Mouse (Mus musculus): ENCODE data around the gene Osbpl9.

The Osbpl9 gene

DNA sequence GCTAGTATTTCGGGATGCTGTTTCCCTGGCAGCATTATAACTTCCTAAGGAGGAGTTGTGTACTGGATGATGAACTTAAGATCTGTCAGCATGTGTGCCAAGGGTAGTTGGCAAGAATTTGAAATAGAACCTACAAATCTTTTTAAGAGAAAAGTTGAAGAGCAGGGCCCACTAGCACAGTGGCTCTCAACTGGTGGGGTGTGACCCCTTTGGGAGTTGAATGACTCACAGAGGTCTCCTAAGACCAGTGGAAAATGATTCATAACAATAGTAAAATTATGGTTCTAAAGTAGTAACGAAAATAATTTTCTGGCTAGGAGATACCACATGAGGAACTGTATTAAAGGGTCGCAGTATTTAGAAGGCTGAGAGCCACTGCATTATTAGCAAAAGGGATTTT lies 67.1 kb downstream of the Osbpl9 start:
- no peak for DNase-seq (ENCODE audit: low read depth, low spot score)

- DNase-seq (ENCODE audit: low read depth, low spot score) = no peak
These were observed 70.7 kb downstream of the Osbpl9 start for GRCm38 (mm10) chr4:109131256-109131872.

DNA sequence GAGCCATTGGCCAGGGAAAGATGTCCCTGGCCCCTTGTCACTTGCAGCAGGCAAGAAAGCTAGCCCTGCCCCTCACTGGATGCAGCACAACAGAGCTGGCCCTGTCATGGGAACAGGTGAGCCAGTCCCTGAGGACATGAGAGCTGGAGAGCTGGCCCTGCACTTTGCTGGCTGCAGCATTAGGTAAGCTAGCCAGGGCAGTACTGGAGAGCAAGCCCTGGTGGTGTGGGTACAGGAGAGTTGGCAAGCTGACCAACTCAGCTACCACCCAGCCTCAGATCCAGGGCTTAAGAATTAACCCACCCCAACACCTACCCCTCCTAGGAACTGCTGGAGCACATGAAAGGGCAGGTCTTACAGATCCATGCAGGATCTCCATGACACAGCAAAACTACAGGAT lies 73.1 kb downstream of the Osbpl9 start:
- DNase-seq (ENCODE audit: low read depth, low spot score) = no peak

DNA sequence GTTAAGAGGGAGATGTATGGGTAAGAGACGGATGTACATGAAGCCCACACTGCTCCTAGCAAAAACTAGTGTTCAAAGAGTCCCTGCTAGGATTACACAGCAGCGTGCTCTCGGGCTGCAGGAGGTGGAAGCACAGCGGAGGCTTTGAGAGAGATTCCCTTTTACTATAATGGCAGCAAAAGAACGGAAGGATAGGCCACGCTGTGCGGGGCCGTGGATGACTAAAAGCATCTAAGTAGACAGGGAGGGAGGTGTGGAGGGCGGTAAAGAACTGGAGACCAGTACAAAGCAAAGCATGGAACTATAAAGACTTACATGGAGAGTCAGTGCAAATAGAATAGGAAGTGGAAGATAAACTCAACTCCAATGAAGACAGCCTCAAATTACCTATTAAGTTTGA lies 74.1 kb downstream of the Osbpl9 start:
- DNase-seq (ENCODE audit: low read depth, low spot score) = no peak

- DNase-seq (ENCODE audit: low read depth, low spot score) = no peak
These were observed 75.1 kb downstream of the Osbpl9 start for GRCm38 (mm10) chr4:109126834-109127564.

DNA sequence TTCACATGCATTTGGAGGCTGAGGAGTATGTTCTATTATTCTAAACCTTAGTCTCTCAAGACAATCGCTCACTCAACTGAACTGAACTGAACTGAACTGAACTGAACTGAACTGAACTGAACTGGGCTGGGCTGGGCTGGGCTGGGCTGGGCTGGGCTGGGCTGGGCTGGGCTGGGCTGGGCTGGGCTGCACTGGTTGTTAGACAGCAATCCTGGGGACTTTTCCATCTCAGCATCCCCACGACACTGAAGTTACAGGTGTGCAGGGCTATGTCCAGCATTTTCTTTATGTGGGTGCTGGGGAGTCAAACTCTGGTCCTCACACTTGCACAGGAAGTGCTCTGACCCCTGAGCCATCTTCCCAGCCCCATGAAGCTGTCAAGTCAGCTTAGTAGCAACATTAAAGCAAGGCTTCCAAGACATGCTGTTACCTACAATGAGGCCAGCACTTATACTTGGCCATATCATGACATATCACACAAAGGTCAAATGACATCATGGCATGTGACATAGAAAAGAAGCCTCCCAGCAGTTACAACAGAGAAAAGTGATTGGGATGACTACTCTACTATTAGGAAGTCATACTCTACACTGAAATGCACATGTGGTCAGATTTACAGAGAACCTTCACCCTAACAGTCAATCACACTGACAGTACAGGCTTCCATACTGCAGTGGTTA lies 76.2 kb downstream of the Osbpl9 start:
- DNase-seq (ENCODE audit: low read depth, low spot score) = no peak

DNA sequence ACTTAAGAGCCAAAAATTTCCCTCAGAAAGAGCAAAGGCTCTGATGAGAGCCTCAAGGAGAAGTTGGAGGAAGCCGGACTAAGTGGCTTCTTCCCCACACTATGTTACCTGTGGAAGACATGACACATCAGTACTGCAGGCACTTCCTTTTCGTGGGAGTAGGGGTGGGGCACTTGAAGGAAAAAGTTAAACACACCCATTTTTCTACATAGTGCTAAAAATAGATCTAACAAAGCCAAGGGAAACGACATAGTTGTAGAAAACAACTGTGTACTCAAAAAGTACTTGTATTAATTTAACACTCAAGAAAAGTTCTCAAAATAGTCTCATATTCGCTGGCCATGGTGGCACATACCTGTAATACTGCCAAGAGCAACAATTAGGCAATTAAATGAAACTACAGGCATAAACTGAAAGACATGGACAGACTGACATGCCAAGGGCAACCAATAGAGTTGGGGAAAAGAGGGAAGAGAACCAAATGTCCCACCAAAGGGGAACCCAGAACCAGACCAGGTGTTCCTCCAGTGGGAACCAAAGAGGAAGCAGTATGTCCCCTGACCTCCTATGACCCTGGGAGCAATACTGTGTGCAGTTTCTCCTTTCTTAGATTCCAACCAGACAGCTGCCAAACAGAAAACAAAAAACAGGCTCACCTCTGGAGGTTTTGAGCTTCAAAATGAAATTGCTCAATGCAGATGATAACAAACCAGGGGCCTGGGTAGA lies 79.1 kb downstream of the Osbpl9 start:
- DNase-seq (ENCODE audit: low read depth, low spot score) = no peak

DNA sequence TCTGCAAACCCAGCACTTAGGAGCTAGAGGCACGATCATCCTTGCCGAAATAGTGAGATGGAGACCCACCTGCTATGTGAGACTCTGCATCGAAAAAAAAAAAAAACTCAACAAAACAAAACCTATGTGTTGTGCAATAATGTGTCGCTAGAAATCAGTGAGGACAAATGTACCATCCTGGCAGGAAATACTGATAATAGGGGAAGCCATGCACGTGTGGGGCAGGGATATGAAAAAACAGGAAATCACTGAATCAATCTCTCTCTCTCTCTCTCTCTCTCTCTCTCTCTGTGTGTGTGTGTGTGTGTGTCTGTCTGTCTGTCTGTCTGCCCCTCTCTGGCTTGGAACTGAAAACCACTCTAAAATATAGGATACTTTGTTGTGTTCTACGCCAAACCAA lies 81.3 kb downstream of the Osbpl9 start:
- no peak for DNase-seq (ENCODE audit: low read depth, low spot score)

GRCm38 (mm10) chr4:109119641-109120125 lies 82.4 kb downstream of the Osbpl9 start:
- no peak for DNase-seq (ENCODE audit: low read depth, low spot score)

DNA sequence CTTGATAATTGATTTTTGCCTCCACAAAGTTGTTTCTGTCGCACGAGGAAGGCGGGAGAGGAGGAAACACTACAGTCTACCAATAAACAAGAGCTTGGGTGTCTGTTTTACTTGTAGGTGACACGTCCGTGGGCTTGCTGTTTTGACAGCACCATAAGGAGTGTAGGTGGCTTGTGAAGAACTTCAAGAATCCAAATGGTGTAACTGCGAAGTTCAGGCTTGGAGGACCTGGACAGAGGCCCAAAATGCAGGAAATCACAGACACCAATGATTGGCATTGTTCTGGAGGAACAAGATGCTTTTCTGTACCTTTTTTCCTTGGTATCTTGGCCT lies 83.8 kb downstream of the Osbpl9 start:
- DNase-seq (ENCODE audit: low read depth, low spot score) = no peak

GRCm38 (mm10) chr4:109117596-109118326 lies 84.3 kb downstream of the Osbpl9 start:
- DNase-seq (ENCODE audit: low read depth, low spot score) = peak; percentile 92

DNA sequence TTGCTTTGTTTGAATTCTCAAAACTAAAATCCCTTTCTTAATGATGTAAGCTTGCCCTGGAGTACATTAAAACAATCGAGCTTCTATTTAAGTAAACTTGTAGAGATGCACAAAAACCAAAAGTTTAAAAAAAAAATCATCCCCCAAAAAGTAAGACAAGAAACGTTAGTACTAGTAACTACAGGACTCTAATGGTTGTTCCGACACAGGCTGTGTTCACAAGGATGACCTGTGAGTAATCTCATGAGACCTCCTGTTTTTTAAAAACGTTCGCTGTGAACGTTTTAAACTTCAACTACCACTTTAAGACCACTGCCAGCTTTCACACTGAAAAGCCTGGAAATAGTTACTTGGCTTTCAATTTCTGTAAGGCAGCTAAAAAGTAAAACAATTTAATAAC lies 85.1 kb downstream of the Osbpl9 start:
- DNase-seq (ENCODE audit: low read depth, low spot score) = no peak

DNA sequence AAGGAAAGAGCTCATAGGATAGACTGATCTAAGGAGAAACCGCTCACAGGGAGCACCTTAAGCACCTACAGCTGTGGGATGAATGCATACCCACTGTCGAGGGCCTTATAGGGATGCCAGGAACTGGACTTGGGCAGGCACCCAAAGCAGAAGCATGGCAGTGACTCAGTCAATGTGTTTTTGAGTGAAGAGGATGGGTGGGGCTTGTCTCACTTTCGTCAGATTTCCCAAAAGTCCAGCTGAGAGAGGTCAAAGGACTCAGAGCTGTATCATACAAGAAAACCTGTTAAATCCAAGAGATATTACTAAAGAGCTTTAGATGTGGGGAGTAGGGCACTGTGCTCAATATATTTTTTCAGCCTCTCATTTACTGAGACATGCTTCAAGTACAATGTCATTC lies 85.6 kb downstream of the Osbpl9 start:
- no peak for DNase-seq (ENCODE audit: low read depth, low spot score)

DNA sequence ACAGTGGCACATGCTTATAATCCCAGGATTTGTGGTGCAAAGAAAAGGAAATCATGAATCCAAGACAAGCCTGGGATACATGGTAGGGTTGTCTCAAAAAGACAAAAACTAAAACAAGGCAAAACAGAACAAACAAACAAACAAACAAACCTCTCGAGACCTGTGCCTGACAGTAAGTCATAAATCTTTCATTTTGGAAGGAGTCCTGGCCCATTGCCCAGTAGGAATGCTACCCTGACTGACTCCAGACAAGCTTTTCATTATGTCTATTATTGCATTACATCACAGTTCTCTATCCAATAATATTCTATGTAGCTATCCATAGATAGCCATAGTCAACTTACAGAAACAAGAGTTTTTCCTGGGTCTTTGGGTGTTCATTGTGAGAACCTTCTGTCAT lies 86.3 kb downstream of the Osbpl9 start:
- DNase-seq (ENCODE audit: low read depth, low spot score) = no peak

DNA sequence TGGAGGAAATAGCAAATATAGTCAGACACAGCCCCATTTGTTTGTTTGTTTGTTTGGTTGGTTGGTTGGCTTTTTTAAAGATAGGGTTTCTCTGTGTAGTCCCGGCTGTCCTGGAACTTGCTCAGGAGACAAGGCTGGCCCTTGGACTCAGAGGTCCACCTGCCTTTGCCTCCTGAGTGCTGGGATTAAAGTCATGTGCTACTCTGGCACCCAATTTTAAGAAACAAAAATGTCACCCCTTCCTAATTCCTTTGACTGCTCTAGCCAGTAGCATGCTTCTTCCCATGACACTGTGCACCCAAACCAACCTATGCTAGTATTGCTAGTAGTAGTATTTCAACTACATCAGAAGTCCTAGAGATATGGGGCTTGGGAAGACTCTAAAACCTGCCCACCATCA lies 87.8 kb downstream of the Osbpl9 start:
- no peak for DNase-seq (ENCODE audit: low read depth, low spot score)

DNA sequence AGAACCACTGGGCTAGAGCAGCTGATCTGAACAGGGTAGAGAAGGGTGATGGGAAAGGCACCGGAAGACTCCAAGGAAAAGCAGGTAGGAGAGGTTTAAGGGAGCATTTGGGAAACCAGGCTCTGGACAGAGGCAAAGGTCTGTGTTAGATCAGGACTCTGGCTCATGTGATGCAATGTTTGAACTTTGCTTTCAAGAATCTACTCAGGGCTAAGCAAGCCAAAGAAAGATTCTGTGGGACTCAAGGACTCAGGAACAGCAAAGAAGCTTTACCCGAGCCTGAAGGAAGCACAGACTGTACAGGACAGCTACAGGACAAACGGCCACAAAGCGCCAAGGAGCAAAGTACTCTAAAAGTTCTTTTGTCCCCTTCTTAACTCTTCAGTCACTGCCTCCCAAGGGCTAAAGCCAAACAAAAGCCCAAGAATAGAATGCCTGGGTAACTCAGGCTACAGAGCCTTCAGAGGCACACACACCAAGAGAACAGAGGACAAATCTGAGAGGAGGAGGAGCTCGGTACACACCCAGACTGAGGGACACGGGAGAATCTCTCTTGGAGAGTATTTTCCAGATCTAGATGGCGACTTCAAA lies 89.1 kb downstream of the Osbpl9 start:
- no peak for DNase-seq (ENCODE audit: low read depth, low spot score)

- no peak for DNase-seq (ENCODE audit: low read depth, low spot score)
These were observed 91.1 kb downstream of the Osbpl9 start for GRCm38 (mm10) chr4:109110978-109111377.

- no peak for DNase-seq (ENCODE audit: low read depth, low spot score)
These were observed 92.4 kb downstream of the Osbpl9 start for GRCm38 (mm10) chr4:109109686-109110085.

DNA sequence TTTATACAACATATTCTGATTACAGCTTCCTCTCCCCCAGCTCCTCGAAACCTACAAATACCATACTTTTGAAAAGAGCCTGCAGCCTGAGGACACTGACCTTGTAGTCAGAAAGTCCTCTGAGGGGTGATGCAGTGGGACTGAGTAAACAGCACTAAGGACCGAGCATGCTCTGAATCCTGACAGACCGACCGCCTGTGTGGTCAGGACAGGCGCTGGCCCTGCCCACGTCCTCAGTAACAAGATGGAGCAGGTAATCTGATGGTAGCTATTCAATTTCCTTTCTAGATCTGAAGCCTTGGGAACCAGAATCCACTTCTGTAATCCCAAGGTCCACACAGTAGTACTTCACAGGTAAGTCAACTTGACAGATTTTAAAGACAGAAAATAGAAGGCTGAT lies 93.1 kb downstream of the Osbpl9 start:
- DNase-seq (ENCODE audit: low read depth, low spot score) = no peak

- DNase-seq (ENCODE audit: low read depth, low spot score) = no peak
These were observed 95.5 kb downstream of the Osbpl9 start for GRCm38 (mm10) chr4:109106594-109106993.

GRCm38 (mm10) chr4:109106034-109106433 lies 96.0 kb downstream of the Osbpl9 start:
- no peak for DNase-seq (ENCODE audit: low read depth, low spot score)

All from forelimb bud, embryonic 11.5 days (tissue).